Mouse (Mus musculus) A20 (cell line): Measurements from ENCODE around the gene Cfap52.

Experiments
- DNase-seq: peaks from one replicate; pipeline ENCODE4 v3.0.0-alpha.2; 2011; ENCODE audit warnings: low read depth, low spot score

Cfap52 gene

GRCm38 (mm10) chr11:67926348-67927055 is 38.9 kb downstream of the Cfap52 start:
- DNase-seq: peak; percentile 37

- no peak for DNase-seq
Observed at GRCm38 (mm10) chr11:67925000-67925399, 40.5 kb downstream of the Cfap52 start.

- peak; percentile 21 for DNase-seq
Observed at GRCm38 (mm10) chr11:67923720-67924119, 41.7 kb downstream of the Cfap52 start.

GRCm38 (mm10) chr11:67922755-67923125 is 42.7 kb downstream of the Cfap52 start:
- peak; percentile 53 for DNase-seq

- DNase-seq: no peak
Observed at GRCm38 (mm10) chr11:67921827-67922754, 43.4 kb downstream of the Cfap52 start, which contains the start of gene Usp43. Usp43 (minus strand) TSS chr11:67922153.

GRCm38 (mm10) chr11:67921091-67921826 is 44.2 kb downstream of the Cfap52 start:
- DNase-seq: no peak

GRCm38 (mm10) chr11:67920226-67920960 is 45.1 kb downstream of the Cfap52 start:
- DNase-seq: no peak

- DNase-seq: no peak
Observed at GRCm38 (mm10) chr11:67919593-67919992, 45.9 kb downstream of the Cfap52 start.

- DNase-seq: no peak
Observed at GRCm38 (mm10) chr11:67917126-67917525, 48.3 kb downstream of the Cfap52 start.

GRCm38 (mm10) chr11:67911074-67911473 is 54.4 kb downstream of the Cfap52 start:
- no peak for DNase-seq

GRCm38 (mm10) chr11:67903756-67904155 is 61.7 kb downstream of the Cfap52 start:
- no peak for DNase-seq

GRCm38 (mm10) chr11:67897064-67897560 is 68.3 kb downstream of the Cfap52 start:
- peak; percentile 40 for DNase-seq

GRCm38 (mm10) chr11:67895641-67896040 is 69.8 kb downstream of the Cfap52 start:
- DNase-seq: no peak

GRCm38 (mm10) chr11:67888521-67888920 is 76.9 kb downstream of the Cfap52 start:
- DNase-seq: no peak

GRCm38 (mm10) chr11:67885921-67886320 is 79.5 kb downstream of the Cfap52 start:
- no peak for DNase-seq
